Mouse (Mus musculus) midbrain, postnatal 0 days (tissue): ENCODE results near the gene Dok3. TPM values are rescaled to one million over a fixed set of nuclear protein-coding genes. Genes with fewer than 3 reads are reported as not detected.
A peak's percentile ranks its signal among the peaks of the same experiment; 100 is the strongest.

Source experiments
- ATAC-seq: fragments of 200-750 bp; cut with Nextera tagmentation; 2 replicates; pipeline ENCODE4 v1.8.0; 2017; ENCODE audit warnings: moderate number of reproducible peaks, mild to moderate bottlenecking, moderate TSS enrichment, moderate library complexity; ENCODE audit not compliant: low FRiP score
- DNase-seq: peaks from one replicate; pipeline ENCODE4 v3.0.0-alpha.2; 2015; ENCODE audit warnings: low spot score
- H3K27ac ChIP-seq: fragments of 300-500 bp; sonication (generic); 2 replicates; pipeline ENCODE4 v1.5.1; 2014; ENCODE audit warnings: low read depth, mild to moderate bottlenecking, low read length, mixed read lengths
- H3K27me3 ChIP-seq: fragments of 300-500 bp; sonication (generic); 2 replicates; pipeline ENCODE4 v1.6.1; 2014; ENCODE audit warnings: low read length, control low read depth, mixed read lengths; ENCODE audit not compliant: insufficient read depth
- H3K36me3 ChIP-seq: fragments of 300-500 bp; sonication (generic); 2 replicates; pipeline ENCODE4 v1.6.1; 2014; ENCODE audit warnings: low read length, control low read depth, mixed read lengths; ENCODE audit not compliant: insufficient read depth
- H3K4me1 ChIP-seq: fragments of 300-500 bp; sonication (generic); 2 replicates; pipeline ENCODE4 v1.6.1; 2014; ENCODE audit warnings: mild to moderate bottlenecking, control low read depth, antibody characterized with exemption, low read length, mixed read lengths; ENCODE audit not compliant: insufficient read depth
- H3K4me2 ChIP-seq: fragments of 300-500 bp; sonication (generic); 2 replicates; pipeline ENCODE4 v1.6.1; 2014; ENCODE audit warnings: low read depth, mild to moderate bottlenecking, low read length, mixed read lengths; ENCODE audit not compliant: poor library complexity, severe bottlenecking
- H3K4me3 ChIP-seq: fragments of 300-500 bp; sonication (generic); 2 replicates; pipeline ENCODE4 v1.5.1; 2014; ENCODE audit warnings: low read depth, mild to moderate bottlenecking, low read length, moderate library complexity
- H3K9ac ChIP-seq: fragments of 300-500 bp; sonication (generic); replicated peaks from 2 replicates; pipeline ENCODE4 v1.6.1; 2014; ENCODE audit warnings: mild to moderate bottlenecking, low read length, moderate library complexity, mixed read lengths; ENCODE audit not compliant: poor library complexity, severe bottlenecking
- H3K9me3 ChIP-seq: fragments of 300-500 bp; sonication (generic); 2 replicates; pipeline ENCODE4 v1.6.1; 2016; ENCODE audit warnings: low read length, control low read depth
- CTCF ChIP-seq: IDR thresholded peaks from 2 replicates; pipeline ENCODE4 v1.5.1; 2016; ENCODE audit warnings: antibody characterized with exemption, mild to moderate bottlenecking
- WGBS: fragments of 180-500 bp; shearing (Covaris S2); extraction: QIAGEN DNeasy Blood & Tissue Kit; methylation state at CpG from one replicate; pipeline ENCODE4 v1.1.7; 2014; 5-methylcytosine and 5-hydroxymethylcytosine counted together
- polyA plus RNA-seq: library from polyadenylated mRNA; unstranded; fragments of >200 nt; fragmentation: Nextera tagmentation; extraction: Ambion mirVana; gene quantifications from 2 replicates; pipeline ENCODE4 v1.2.1, GENCODE M21; 2015
- total RNA-seq: library from RNA; depleted of rRNA; stranded (reverse); fragments of >200 nt; gene quantifications from 2 replicates; pipeline ENCODE4 v1.2.3, GENCODE M21; 2014

Gene Dok3
- total and polyA plus RNA-seq, 2 experiments from 2014 or later = 1.4 to 3.0 TPM

DNA sequence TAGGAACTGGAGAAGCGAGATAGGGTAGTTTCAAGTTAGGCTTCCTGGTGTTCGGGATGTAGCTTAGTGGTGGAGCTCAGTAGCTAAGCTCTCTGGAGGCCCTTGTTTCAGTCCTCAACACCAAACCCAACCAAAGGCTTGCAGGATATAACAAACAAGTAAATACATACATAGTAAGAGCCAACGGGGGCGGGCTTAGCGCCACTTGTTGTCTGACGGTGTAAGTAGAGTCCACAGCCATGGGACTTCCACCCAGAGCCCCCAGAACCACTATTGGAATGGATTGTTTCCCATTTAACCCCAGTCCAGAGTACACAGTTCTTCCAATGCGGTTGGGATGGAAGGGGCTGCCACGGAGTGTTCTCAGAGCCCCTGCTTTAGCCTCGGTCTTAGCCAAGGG is 15.3 kb downstream of the Dok3 start:
- Histone ChIP-seq H3K27ac (no peak overlapping the region), H3K9ac (no peak overlapping the region), H3K27me3 (no peaks in the 10 kb centered on the region), H3K4me3 (peak overlapping the region; percentile 78), H3K36me3 (peaks cover 7% of the 10 kb centered on the region), H3K4me2 (peak overlapping the region; percentile 95), H3K4me1 (peaks cover 21% of the 10 kb centered on the region), H3K9me3 (no peaks in the 10 kb centered on the region)
- no peak for TF ChIP-seq CTCF
- no peak for ATAC-seq
- 42% methylated on average over 9 of the region's 9 CpGs for WGBS
- no peak for DNase-seq

DNA sequence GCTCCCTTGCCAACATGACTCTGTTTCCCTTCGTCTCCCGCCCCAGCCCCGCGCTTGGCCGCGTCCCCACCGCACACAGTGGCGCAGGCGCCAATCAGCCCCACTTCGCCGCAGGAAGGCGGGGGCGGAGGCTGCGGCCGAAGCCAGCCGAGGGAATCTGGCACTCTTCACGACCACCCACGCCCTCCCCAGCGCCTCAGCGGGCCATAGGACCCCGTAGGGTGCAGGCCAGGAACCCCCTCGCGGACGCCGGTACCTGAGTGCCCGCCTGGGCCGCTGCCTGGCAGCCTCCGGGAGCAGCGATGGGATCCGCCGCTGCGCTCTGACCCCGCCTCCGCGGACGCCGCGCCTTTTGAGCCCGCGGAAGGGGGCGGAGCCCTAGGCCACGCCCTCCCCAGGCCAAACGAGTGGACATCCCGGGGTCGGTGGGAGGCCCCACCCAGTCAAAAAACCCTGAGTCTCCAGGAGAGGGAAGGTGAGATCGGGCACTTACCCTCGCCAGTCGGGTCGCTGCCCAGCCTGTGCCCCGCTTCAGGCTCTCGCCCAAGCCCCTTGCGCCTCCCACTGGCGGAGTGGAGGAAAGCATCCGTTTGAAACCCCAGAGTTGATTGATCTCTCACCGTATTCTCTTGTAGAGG is 15.9 kb downstream of the Dok3 start, which contains the start of gene Pdlim7:
Gene Pdlim7, minus strand, starts transcription at position 566 of the 638 bp plus-strand sequence.
- under 1% methylated on average over 54 of the region's 55 CpGs for WGBS
- TF ChIP-seq CTCF = peak; percentile 90
- ATAC-seq = peak; percentile 82
- Histone ChIP-seq H3K4me1 (peaks cover 21% of the 10 kb centered on the region), H3K36me3 (peaks cover 12% of the 10 kb centered on the region), H3K4me3 (peak within 1 kb of the TSS; percentile 78), H3K27ac (peak within 1 kb of the TSS; percentile 78), H3K4me2 (peak within 1 kb of the TSS; percentile 95), H3K9me3 (no peaks in the 10 kb centered on the region), H3K27me3 (no peaks in the 10 kb centered on the region), H3K9ac (peak within 1 kb of the TSS; percentile 90)
- peak; percentile 81 for DNase-seq

DNA sequence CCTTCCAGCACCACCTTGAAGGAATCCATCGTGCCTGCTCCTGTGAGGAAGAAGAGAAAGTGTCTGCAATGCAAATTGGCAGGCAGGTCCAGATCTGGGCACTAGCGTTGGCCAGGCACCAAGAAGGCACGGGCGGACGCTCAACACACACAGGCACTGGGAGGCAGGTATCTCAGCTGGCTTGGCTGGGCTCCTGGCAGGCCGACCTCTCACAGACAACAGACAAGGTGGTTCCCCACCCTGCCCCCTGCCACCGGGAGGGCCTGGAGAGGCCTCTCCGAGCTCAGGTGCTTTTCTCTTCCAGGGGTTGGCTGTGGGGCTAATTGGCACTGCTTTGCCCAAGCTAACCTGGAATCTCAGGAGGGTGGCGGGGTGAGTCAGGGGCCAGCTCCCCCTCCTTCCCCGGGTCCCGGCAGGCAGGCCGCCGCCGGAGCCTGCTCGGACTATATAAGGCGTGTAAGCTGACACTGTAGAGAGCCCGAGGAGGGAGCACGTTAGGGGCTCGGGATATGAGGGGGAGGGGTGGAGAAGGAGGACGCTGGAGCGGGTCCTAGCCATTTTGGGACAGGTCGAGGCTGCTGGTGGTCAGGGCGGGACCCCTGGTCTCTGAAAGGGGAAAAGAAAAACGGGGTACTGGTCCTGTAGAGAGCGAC is 16.6 kb downstream of the Dok3 start:
- H3K9ac ChIP-seq = peak overlapping the region; percentile 90
- ATAC-seq (peak; percentile 55; the same call in 1 of the 2 replicates), DNase-seq (no peak)
- peaks cover 21% of the 10 kb centered on the region for H3K4me1 ChIP-seq
- 1% methylated on average over 23 of the region's 25 CpGs for WGBS
- H3K4me3 ChIP-seq = peak overlapping the region; percentile 78
- H3K36me3 ChIP-seq = peaks cover 19% of the 10 kb centered on the region
- peak overlapping the region; percentile 78 for H3K27ac ChIP-seq
- H3K9me3 ChIP-seq = no peaks in the 10 kb centered on the region
- no peaks in the 10 kb centered on the region for H3K27me3 ChIP-seq
- H3K4me2 ChIP-seq = peak overlapping the region; percentile 95
- TF ChIP-seq CTCF = no peak

DNA sequence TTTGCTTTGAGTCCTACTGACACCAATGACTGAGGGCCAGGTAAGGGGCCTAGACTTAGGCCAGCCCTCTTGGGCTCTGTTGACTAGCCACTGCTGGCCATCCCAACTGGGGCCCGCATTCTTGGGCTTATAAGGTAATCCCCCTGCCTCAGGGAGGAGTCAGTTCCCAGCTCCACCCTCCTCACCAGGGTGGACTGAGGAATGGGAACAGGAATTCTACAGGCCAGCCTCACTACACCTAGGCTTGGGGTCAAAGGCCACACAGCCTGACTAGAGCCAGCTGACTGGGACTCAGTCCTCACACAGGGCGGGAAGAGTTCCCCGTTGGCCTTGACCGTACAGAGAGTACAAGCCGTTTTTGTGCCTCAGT is 17.6 kb downstream of the Dok3 start:
- H3K9me3 ChIP-seq = no peaks in the 10 kb centered on the region
- H3K4me2 ChIP-seq = peak overlapping the region; percentile 95
- 0 out of 2 replicates have a peak overlapping the region, but pooled peaks have one; percentile 78 for H3K4me3 ChIP-seq
- H3K27me3 ChIP-seq = no peaks in the 10 kb centered on the region
- no peak for TF ChIP-seq CTCF
- DNase-seq = no peak
- H3K27ac ChIP-seq = no peak overlapping the region
- H3K9ac ChIP-seq = peak overlapping the region; percentile 40
- H3K36me3 ChIP-seq = peaks cover 29% of the 10 kb centered on the region
- H3K4me1 ChIP-seq = peaks cover 19% of the 10 kb centered on the region
- ATAC-seq = no peak
- WGBS = 36% methylated on average over 5 of the region's 5 CpGs

DNA sequence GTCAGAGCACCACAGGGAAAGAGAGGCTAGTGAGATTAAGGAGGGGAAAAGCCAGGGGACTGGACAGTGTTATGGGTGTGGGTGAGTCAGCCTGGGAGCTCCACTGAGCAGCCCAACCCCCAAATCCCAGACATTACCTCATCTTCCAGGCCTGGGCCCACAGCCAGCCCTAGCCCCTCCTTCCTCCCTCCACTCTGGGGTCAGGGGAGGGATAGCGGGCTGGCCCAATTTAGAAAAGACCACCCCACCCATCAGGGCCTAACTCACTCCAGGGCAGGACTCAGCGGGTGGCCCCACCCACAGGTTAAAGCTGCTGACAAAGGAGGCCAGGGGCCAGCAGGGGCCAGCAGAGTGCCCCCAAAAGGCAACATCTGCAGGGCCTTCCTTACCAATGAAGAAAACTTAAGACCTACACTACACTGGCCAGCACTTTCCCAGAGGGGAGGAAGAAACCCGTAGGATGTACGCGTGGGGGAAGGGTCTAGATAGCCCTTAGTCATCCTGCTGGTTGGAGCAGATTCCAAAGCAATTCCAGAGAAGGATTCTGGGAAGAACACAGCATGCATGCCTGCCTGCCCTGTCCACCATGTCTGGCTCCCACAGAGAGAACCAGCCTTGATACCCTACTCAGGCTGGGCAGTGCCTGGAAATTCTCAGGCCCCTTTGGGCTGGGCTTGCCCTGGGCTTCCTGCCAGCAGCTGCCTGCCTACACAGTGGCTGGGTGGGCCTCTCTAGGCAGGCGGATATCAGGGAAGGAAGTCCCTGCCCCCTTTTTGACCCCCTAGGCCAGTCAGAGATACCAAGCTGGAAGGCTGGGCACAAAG is 18.2 kb downstream of the Dok3 start:
- H3K4me3 ChIP-seq = no peak overlapping the region
- WGBS = 21% methylated on average over 6 of the region's 6 CpGs
- 0 out of 2 replicates have a peak overlapping the region, but pooled peaks have one; percentile 95 for H3K4me2 ChIP-seq
- H3K27me3 ChIP-seq = no peaks in the 10 kb centered on the region
- peaks cover 35% of the 10 kb centered on the region for H3K36me3 ChIP-seq
- no peak overlapping the region; the same call in 1 of the 2 replicates for H3K27ac ChIP-seq
- peaks cover 19% of the 10 kb centered on the region for H3K4me1 ChIP-seq
- no peak for TF ChIP-seq CTCF
- ATAC-seq = no peak
- H3K9me3 ChIP-seq = no peaks in the 10 kb centered on the region
- DNase-seq = no peak
- peak overlapping the region; percentile 40 for H3K9ac ChIP-seq
